Mouse (Mus musculus): ENCODE measurements at regions not wholly inside any gene's neighbourhood (a gene's known extent, or its start where the extent isn't known, plus 50 kb on each side); places are given as distances from the start of the nearest gene placed in this dataset.

DNA sequence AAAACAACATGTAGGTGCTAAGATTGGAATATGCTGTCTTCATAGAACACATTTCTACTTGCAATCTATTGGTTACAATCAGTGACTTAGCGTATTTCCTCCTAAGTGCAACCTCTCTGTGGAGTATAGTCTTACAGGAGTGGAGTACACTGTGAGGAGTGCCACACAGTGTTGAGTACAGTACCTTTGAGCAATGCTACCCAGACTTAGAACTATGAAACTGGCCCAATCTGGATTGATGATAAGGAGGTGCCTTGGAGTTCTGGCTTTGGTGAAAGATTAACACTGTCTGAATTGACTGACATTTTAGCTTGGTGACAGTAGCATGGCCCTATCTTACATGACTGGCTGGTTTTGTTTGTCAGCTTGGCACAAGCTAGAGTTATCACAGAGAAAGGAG, 107.4 kb downstream of the Csl start:
- Histone ChIP-seq H3K36me3 (ENCODE audit: control insufficient read depth, insufficient read depth, low read length) (no peaks in the 10 kb centered on the region), H3K27ac (ENCODE audit: low read depth, low read length) (no peak overlapping the region), H3K4me3 (ENCODE audit: low read length) (no peak overlapping the region), H3K9ac (ENCODE audit: low read depth, low read length) (no peak overlapping the region), H3K4me1 (ENCODE audit: control insufficient read depth, insufficient read depth, low read length) (no peaks in the 10 kb centered on the region), H3K9me3 (ENCODE audit: control insufficient read depth, low read length) (peaks cover 3% of the 10 kb centered on the region; the same call in 1 of the 2 replicates), H3K4me2 (replicated peaks; ENCODE audit: low read depth, low read length) (no peak overlapping the region), H3K27me3 (ENCODE audit: control insufficient read depth, insufficient read depth, low read length) (no peaks in the 10 kb centered on the region)
- ATAC-seq (ENCODE audit: low FRiP score, low TSS enrichment) = no peak
- 95% methylated on average over 1 of the region's 1 CpGs for WGBS

DNA sequence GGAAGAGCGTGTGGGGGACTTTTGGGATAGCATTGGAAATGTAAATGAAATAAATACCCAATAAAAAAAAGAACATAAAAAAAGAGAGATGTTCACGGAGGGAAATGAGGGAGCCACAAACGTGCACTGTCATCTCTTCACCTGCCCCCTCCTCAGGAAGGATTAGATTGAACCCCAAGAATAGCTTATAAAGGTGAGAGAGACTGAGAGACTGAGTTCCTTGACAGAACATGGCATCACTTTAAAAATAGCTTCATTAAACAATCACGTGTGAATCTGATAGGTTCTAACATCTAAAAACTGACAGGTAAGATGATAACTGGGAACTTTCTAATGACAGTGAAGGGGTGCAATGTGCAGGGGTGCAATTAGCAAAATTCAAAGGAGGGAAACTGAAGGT, 105.2 kb downstream of the Csl start:
- H3K9ac ChIP-seq (ENCODE audit: low read depth, low read length) = no peak overlapping the region
- no peak overlapping the region for H3K4me2 ChIP-seq (replicated peaks; ENCODE audit: low read depth, low read length)
- no peaks in the 10 kb centered on the region for H3K36me3 ChIP-seq (ENCODE audit: control insufficient read depth, insufficient read depth, low read length)
- no peak for ATAC-seq (ENCODE audit: low FRiP score, low TSS enrichment)
- H3K9me3 ChIP-seq (ENCODE audit: control insufficient read depth, low read length) = peaks cover 3% of the 10 kb centered on the region; the same call in 1 of the 2 replicates
- no peak overlapping the region for H3K4me3 ChIP-seq (ENCODE audit: low read length)
- no peaks in the 10 kb centered on the region for H3K27me3 ChIP-seq (ENCODE audit: control insufficient read depth, insufficient read depth, low read length)
- H3K27ac ChIP-seq (ENCODE audit: low read depth, low read length) = no peak overlapping the region
- no peaks in the 10 kb centered on the region for H3K4me1 ChIP-seq (ENCODE audit: control insufficient read depth, insufficient read depth, low read length)
- WGBS = 81% methylated on average over 4 of the region's 4 CpGs

DNA sequence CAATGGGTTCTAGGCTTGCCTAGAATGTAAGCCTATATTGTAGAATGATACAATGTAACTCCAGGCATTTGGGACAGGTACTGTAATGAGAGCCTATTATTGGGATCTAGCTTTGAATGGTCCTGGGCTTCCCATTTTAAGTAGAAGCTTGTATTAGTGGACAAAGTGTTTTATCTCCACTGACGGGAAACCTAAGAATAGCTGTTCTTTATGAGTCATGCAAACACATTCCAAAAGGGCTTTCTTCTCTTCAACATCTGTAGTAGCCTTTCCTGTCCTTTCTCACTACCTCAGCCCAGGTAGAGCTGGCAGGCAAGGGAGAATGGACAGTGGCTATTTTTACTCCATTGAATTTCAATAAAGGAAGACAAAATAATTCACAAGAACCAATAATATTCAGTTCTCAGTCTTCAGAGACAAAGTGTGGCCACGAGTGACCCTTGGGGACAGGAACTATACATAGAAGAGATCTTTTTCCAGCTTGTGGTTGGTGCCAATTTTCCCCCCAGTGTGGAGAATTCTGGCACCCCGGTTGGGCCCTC, 82.8 kb downstream of the Csl start:
- Histone ChIP-seq H3K4me1 (ENCODE audit: control insufficient read depth, insufficient read depth, low read length) (no peaks in the 10 kb centered on the region), H3K9ac (ENCODE audit: low read depth, low read length) (no peak overlapping the region), H3K27me3 (ENCODE audit: control insufficient read depth, insufficient read depth, low read length) (no peaks in the 10 kb centered on the region), H3K9me3 (ENCODE audit: control insufficient read depth, low read length) (no peaks in the 10 kb centered on the region), H3K27ac (ENCODE audit: low read depth, low read length) (no peak overlapping the region), H3K36me3 (ENCODE audit: control insufficient read depth, insufficient read depth, low read length) (no peaks in the 10 kb centered on the region), H3K4me3 (ENCODE audit: low read length) (no peak overlapping the region), H3K4me2 (replicated peaks; ENCODE audit: low read depth, low read length) (no peak overlapping the region)
- 77% methylated on average over 3 of the region's 3 CpGs for WGBS
- no peak for ATAC-seq (ENCODE audit: low FRiP score, low TSS enrichment)

DNA sequence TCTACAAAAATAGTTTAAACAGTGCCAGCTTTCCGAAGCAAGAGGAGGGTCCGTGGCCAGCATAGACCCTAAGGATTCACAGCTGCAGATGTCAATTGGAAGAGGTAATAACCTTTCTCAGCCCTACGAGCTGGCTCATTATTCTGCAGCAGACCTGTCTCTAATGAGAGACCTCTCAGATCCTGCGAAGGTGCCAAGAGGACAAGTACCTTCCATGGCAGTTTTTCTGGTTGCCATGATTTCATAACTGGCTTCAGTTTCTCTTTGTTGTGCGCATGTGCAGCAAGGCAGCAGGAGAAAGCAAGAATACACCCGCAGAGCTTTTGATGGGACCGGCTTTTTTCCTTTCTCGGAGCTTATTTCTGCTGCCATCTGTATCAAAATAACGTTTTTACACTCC, 81.4 kb downstream of the Csl start:
- H3K36me3 ChIP-seq (ENCODE audit: control insufficient read depth, insufficient read depth, low read length) = no peaks in the 10 kb centered on the region
- no peak overlapping the region for H3K4me3 ChIP-seq (ENCODE audit: low read length)
- H3K4me2 ChIP-seq (replicated peaks; ENCODE audit: low read depth, low read length) = no peak overlapping the region
- H3K27ac ChIP-seq (ENCODE audit: low read depth, low read length) = no peak overlapping the region
- H3K4me1 ChIP-seq (ENCODE audit: control insufficient read depth, insufficient read depth, low read length) = no peaks in the 10 kb centered on the region
- ATAC-seq (ENCODE audit: low FRiP score, low TSS enrichment) = no peak
- no peaks in the 10 kb centered on the region for H3K9me3 ChIP-seq (ENCODE audit: control insufficient read depth, low read length)
- no peaks in the 10 kb centered on the region for H3K27me3 ChIP-seq (ENCODE audit: control insufficient read depth, insufficient read depth, low read length)
- WGBS = 87% methylated on average over 9 of the region's 9 CpGs
- H3K9ac ChIP-seq (ENCODE audit: low read depth, low read length) = no peak overlapping the region

DNA sequence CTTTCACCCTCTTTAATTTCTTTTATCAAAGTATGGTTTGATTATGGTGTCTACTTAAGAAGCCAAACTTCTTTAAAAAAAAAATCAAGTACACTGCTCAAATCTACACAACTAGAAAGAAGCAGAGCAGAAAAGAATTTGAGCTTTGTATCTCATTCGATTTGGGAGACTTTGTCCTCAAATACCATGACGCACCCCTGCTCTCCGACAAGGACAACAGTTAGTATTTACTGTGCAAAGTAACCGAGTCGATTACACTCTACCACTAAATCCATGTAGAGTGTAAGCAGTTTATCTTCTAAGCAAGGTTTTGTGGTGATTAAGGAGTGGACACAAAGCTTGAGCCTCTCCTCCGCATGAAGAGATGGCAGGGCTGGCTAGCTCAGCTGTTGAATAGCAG, 79.6 kb downstream of the Csl start:
- no peak overlapping the region for H3K27ac ChIP-seq (ENCODE audit: low read depth, low read length)
- no peaks in the 10 kb centered on the region for H3K9me3 ChIP-seq (ENCODE audit: control insufficient read depth, low read length)
- no peaks in the 10 kb centered on the region for H3K36me3 ChIP-seq (ENCODE audit: control insufficient read depth, insufficient read depth, low read length)
- no peaks in the 10 kb centered on the region for H3K27me3 ChIP-seq (ENCODE audit: control insufficient read depth, insufficient read depth, low read length)
- no peak overlapping the region for H3K4me2 ChIP-seq (replicated peaks; ENCODE audit: low read depth, low read length)
- H3K9ac ChIP-seq (ENCODE audit: low read depth, low read length) = no peak overlapping the region
- whole genome bisulfite sequencing = 59% methylated on average over 6 of the region's 6 CpGs
- H3K4me1 ChIP-seq (ENCODE audit: control insufficient read depth, insufficient read depth, low read length) = no peaks in the 10 kb centered on the region
- ATAC-seq (ENCODE audit: low FRiP score, low TSS enrichment) = no peak
- no peak overlapping the region for H3K4me3 ChIP-seq (ENCODE audit: low read length)

DNA sequence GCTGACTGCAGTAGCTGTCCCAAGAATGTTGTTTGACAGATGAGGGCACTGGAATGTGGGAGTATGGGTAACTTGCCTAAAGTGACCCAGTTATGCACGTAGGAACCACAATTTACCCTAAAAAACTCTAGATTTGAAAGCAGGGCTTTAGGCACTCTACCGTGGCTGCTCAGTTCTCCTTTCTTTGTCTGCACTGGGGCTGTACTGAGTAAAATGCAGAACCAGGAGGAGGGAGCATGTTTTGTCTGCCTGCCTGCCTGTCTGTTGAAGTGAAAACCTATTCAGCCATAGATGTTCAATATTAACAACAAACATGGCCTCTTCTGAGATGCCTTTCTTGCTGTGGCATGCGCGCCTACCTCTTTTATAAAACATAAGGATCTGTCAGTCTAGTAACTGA, 77.5 kb downstream of the Csl start:
- no peaks in the 10 kb centered on the region for H3K9me3 ChIP-seq (ENCODE audit: control insufficient read depth, low read length)
- no peak overlapping the region for H3K27ac ChIP-seq (ENCODE audit: low read depth, low read length)
- no peak overlapping the region for H3K4me3 ChIP-seq (ENCODE audit: low read length)
- no peaks in the 10 kb centered on the region for H3K27me3 ChIP-seq (ENCODE audit: control insufficient read depth, insufficient read depth, low read length)
- H3K4me2 ChIP-seq (replicated peaks; ENCODE audit: low read depth, low read length) = no peak overlapping the region
- no peak for ATAC-seq (ENCODE audit: low FRiP score, low TSS enrichment)
- no peaks in the 10 kb centered on the region for H3K36me3 ChIP-seq (ENCODE audit: control insufficient read depth, insufficient read depth, low read length)
- no peak overlapping the region for H3K9ac ChIP-seq (ENCODE audit: low read depth, low read length)
- no peaks in the 10 kb centered on the region for H3K4me1 ChIP-seq (ENCODE audit: control insufficient read depth, insufficient read depth, low read length)
- WGBS = 58% methylated on average over 4 of the region's 4 CpGs

DNA sequence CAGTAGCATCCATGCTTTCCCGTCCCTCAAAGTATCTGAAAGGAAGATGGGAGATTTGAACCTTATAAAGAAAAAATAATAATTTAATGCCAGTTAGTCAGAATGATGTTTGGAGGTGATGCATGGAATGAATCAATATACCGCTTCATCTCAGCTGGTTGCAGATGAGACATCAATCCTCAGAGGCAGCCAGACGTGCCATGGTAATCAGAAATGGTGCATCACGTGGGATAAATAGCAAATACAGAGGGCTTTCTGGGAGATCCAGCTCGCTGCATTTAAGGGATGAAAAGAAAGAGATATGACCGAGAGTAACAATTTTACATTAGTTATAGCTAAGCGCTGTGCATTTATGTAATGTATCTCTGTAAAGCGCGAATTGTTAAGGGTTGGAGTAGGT, 77.1 kb downstream of the Csl start:
- no peak for ATAC-seq (ENCODE audit: low FRiP score, low TSS enrichment)

DNA sequence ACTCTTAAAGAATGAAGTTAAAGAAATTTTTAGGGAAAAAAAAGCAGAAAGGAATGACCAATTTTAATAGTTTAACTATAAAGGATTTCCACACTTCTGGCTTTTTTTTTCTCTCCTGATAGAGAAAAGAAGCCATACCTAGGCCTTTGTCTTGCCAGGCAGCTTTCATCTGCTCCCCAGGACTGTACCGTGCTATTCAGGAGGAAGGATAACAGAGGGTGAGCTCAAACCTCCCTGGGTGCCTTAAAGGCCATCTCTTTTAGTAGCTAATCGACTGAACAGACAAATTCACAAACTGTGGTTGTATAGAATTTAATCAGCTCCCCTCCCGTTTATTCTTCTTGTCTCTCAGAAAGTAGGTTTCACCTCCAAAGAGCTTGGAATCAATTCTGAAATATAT, 76.1 kb downstream of the Csl start:
- Histone ChIP-seq H3K4me2 (replicated peaks; ENCODE audit: low read depth, low read length) (no peak overlapping the region), H3K9me3 (ENCODE audit: control insufficient read depth, low read length) (no peaks in the 10 kb centered on the region), H3K27ac (ENCODE audit: low read depth, low read length) (no peak overlapping the region), H3K4me1 (ENCODE audit: control insufficient read depth, insufficient read depth, low read length) (no peaks in the 10 kb centered on the region), H3K36me3 (ENCODE audit: control insufficient read depth, insufficient read depth, low read length) (no peaks in the 10 kb centered on the region), H3K27me3 (ENCODE audit: control insufficient read depth, insufficient read depth, low read length) (no peaks in the 10 kb centered on the region), H3K4me3 (ENCODE audit: low read length) (no peak overlapping the region), H3K9ac (ENCODE audit: low read depth, low read length) (no peak overlapping the region)
- 37% methylated on average over 3 of the region's 3 CpGs for WGBS
- ATAC-seq (ENCODE audit: low FRiP score, low TSS enrichment) = no peak

More for the DNA sequence above, 77.1 kb downstream of the Csl start:
- Histone ChIP-seq H3K4me2 (replicated peaks; ENCODE audit: low read depth, low read length) (no peak overlapping the region), H3K36me3 (ENCODE audit: control insufficient read depth, insufficient read depth, low read length) (no peaks in the 10 kb centered on the region), H3K9ac (ENCODE audit: low read depth, low read length) (no peak overlapping the region), H3K9me3 (ENCODE audit: control insufficient read depth, low read length) (no peaks in the 10 kb centered on the region), H3K27ac (ENCODE audit: low read depth, low read length) (no peak overlapping the region), H3K27me3 (ENCODE audit: control insufficient read depth, insufficient read depth, low read length) (no peaks in the 10 kb centered on the region), H3K4me1 (ENCODE audit: control insufficient read depth, insufficient read depth, low read length) (no peaks in the 10 kb centered on the region), H3K4me3 (ENCODE audit: low read length) (no peak overlapping the region)
- 90% methylated on average over 9 of the region's 9 CpGs for WGBS

DNA sequence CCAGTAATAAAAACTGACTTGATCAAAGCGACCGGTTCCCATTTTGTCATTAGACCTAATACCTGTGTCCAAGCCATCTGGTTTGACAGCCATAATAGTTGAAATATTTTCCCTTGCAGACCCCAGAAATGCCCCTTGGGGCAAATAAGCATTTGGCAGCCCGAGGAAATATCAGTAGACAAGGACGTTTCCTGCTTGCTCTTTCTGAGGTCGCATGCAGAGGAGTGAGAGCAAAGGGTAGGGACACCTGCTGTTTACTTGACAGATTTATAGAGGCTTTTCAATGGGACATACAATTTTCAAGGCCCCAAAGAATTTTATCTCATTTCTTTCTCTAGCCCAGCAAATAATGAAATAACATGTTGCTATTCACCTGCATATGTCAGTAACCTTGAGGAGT, 73.5 kb downstream of the Csl start:
- no peak for ATAC-seq (ENCODE audit: low FRiP score, low TSS enrichment)
- 28% methylated on average over 5 of the region's 5 CpGs for WGBS

More for the DNA sequence above, 73.5 kb downstream of the Csl start:
- no peak overlapping the region for H3K4me3 ChIP-seq (ENCODE audit: low read length)
- H3K9me3 ChIP-seq (ENCODE audit: control insufficient read depth, low read length) = no peaks in the 10 kb centered on the region
- no peak overlapping the region for H3K9ac ChIP-seq (ENCODE audit: low read depth, low read length)
- H3K27ac ChIP-seq (ENCODE audit: low read depth, low read length) = no peak overlapping the region
- H3K4me1 ChIP-seq (ENCODE audit: control insufficient read depth, insufficient read depth, low read length) = no peaks in the 10 kb centered on the region
- no peaks in the 10 kb centered on the region for H3K27me3 ChIP-seq (ENCODE audit: control insufficient read depth, insufficient read depth, low read length)
- no peak overlapping the region for H3K4me2 ChIP-seq (replicated peaks; ENCODE audit: low read depth, low read length)
- H3K36me3 ChIP-seq (ENCODE audit: control insufficient read depth, insufficient read depth, low read length) = no peaks in the 10 kb centered on the region
